Mouse (Mus musculus): ENCODE results near the gene Fbxw7.

DNA sequence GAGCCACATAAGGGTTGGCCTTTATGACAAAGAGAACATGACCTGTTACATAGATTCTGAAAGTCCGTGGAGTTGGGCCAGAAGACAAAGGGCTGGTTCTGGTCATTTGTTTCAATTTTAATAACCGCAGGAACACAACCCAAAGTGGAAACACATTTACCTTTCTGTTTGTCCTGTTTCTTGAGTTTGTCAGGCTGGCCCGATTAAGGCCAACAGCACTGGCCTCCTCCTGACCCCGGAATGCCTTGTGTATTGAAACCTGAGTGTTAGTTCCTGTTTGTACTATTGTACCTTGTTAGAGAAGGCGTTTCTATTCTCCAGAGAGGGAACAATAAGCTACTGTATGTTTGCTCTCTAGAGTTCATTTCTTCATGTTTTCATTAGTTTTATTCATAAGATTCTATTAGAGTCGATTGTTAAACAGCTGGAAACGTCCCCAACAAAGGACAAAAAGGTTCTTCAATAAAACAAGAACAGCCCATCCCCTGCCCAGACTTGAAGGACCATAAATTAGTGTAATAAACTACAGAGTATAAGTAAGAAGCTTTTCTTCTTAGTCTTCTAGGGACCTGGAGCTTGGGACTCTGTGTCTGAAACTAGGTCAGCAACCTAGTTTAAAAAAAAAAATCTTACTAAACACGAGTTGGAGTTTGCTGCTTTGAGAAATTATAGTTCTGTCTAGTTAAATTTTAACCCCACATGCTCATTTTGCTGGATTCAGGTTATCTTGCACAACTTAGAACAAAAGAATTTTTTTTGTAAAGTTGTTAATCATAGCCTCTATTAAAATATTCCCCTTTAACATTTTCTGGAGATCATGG is 40.6 kb upstream of the Fbxw7 start:
- TF ChIP-seq CTCF (IDR thresholded peaks at IDR 0.05; ENCODE audit: control insufficient read depth, insufficient read depth, insufficient replicate concordance, low read depth, low read length) (no peak), POLR2A (IDR thresholded peaks at IDR 0.05; ENCODE audit: control insufficient read depth, low read depth, low read length) (no peak)

Data from testis, adult 2 months (tissue).